Mouse (Mus musculus): ENCODE data around the gene Abcg4.

- TF ChIP-seq MEF2A (IDR thresholded peaks at IDR 0.05; ENCODE audit: borderline replicate concordance, low read depth, low read length): no peak
- TF ChIP-seq JUN (IDR thresholded peaks at IDR 0.05; ENCODE audit: insufficient read depth, low read depth, low read length): no peak
- no peak for TF ChIP-seq CHD2 (IDR thresholded peaks at IDR 0.05; ENCODE audit: low read length)
- TF ChIP-seq CHD1 (IDR thresholded peaks at IDR 0.05; ENCODE audit: low read depth, low read length): no peak
- no peak for TF ChIP-seq EP300 (IDR thresholded peaks at IDR 0.05; ENCODE audit: low read length)
- TF ChIP-seq POLR2A (IDR thresholded peaks at IDR 0.05; ENCODE audit: low read depth, low read length): no peak
- TF ChIP-seq CTCF (conservative IDR thresholded peaks at IDR 0.05 in 1 of 2, IDR thresholded peaks at IDR 0.05 in 1 of 2; ENCODE audit: low read depth in 2 of 2, low read length in 2 of 2): no peak
- no peak for TF ChIP-seq NELFE (IDR thresholded peaks at IDR 0.05; ENCODE audit: low read depth, low read length)
- no peak for TF ChIP-seq ETS1 (conservative IDR thresholded peaks at IDR 0.05; ENCODE audit: low read depth, low read length)
- no peak for TF ChIP-seq SIN3A (IDR thresholded peaks at IDR 0.05; ENCODE audit: low read length)
- no peak for TF ChIP-seq MAZ (IDR thresholded peaks at IDR 0.05; ENCODE audit: low read depth, low read length)
- TF ChIP-seq RAD21 (IDR thresholded peaks at IDR 0.05; ENCODE audit: low read depth, low read length): no peak
- no peak for TF ChIP-seq ZC3H11A (IDR thresholded peaks at IDR 0.05; ENCODE audit: low read depth, low read length)
- TF ChIP-seq SMC3 (IDR thresholded peaks at IDR 0.05; ENCODE audit: low read depth, low read length): no peak
Observed at GRCm38 (mm10) chr9:44318826-44319095, 30.3 kb upstream of the Abcg4 start.

All from CH12.LX (cell line).